Mouse (Mus musculus): ENCODE measurements at regions not wholly inside any gene's neighbourhood (a gene's known extent, or its start where the extent isn't known, plus 50 kb on each side); places are given as distances from the start of the nearest gene placed in this dataset.

GRCm38 (mm10) chr11:18408071-18408752 is 454.5 kb upstream of the Etaa1 start:
- no peak for TF ChIP-seq CTCF (IDR thresholded peaks at IDR 0.05)
- intact Hi-C loops (cut with DNase I): no loop called here
- H3K27ac ChIP-seq: no peak overlapping the region

GRCm38 (mm10) chr11:18399561-18399960 is 445.9 kb upstream of the Etaa1 start:
- intact Hi-C loops (cut with DNase I): no loop called here
- no peak for DNase-seq
- no peak overlapping the region for H3K4me3 ChIP-seq
- H3K27ac ChIP-seq: no peak overlapping the region
- no peak for TF ChIP-seq CTCF (IDR thresholded peaks at IDR 0.05)

More at GRCm38 (mm10) chr11:18408071-18408752, 454.5 kb upstream of the Etaa1 start:
- no peak overlapping the region for H3K4me3 ChIP-seq
- no peak for DNase-seq

- TF ChIP-seq CTCF (IDR thresholded peaks at IDR 0.05): no peak
- no peak overlapping the region for H3K4me3 ChIP-seq
- intact Hi-C loops (cut with DNase I): no loop called here
- H3K27ac ChIP-seq: no peak overlapping the region
- no peak for DNase-seq
These were observed 442.7 kb upstream of the Etaa1 start for GRCm38 (mm10) chr11:18396397-18396796.

- intact Hi-C loops (cut with DNase I): no loop called here
- no peak for TF ChIP-seq CTCF (IDR thresholded peaks at IDR 0.05)
- no peak overlapping the region for H3K4me3 ChIP-seq
- no peak for DNase-seq
- H3K27ac ChIP-seq: no peak overlapping the region
These were observed 442.0 kb upstream of the Etaa1 start for GRCm38 (mm10) chr11:18395631-18396030.

- intact Hi-C loops (cut with DNase I): no loop called here
- TF ChIP-seq CTCF (IDR thresholded peaks at IDR 0.05): no peak
- Histone ChIP-seq H3K4me3 (no peak overlapping the region), H3K27ac (no peak overlapping the region)
- no peak for DNase-seq
These were observed 419.2 kb upstream of the Etaa1 start for GRCm38 (mm10) chr11:18372813-18373332.

- DNase-seq: no peak
- intact Hi-C loops (cut with DNase I): no loop called here
- no peak for TF ChIP-seq CTCF (IDR thresholded peaks at IDR 0.05)
These were observed 417.6 kb upstream of the Etaa1 start for GRCm38 (mm10) chr11:18371304-18371703.

GRCm38 (mm10) chr11:18370861-18371260 is 417.2 kb upstream of the Etaa1 start:
- intact Hi-C loops (cut with DNase I): no loop called here
- DNase-seq: no peak
- TF ChIP-seq CTCF (IDR thresholded peaks at IDR 0.05): no peak; the same call in 1 of the 2 replicates

More at GRCm38 (mm10) chr11:18371304-18371703, 417.6 kb upstream of the Etaa1 start:
- Histone ChIP-seq H3K27ac (no peak overlapping the region), H3K4me3 (no peak overlapping the region)

GRCm38 (mm10) chr11:18354866-18355265 is 401.2 kb upstream of the Etaa1 start:
- Histone ChIP-seq H3K4me3 (no peak overlapping the region), H3K27ac (no peak overlapping the region)
- no peak for TF ChIP-seq CTCF (IDR thresholded peaks at IDR 0.05)
- intact Hi-C loops (cut with DNase I): no loop called here
- no peak for DNase-seq

More at GRCm38 (mm10) chr11:18370861-18371260, 417.2 kb upstream of the Etaa1 start:
- Histone ChIP-seq H3K27ac (no peak overlapping the region), H3K4me3 (no peak overlapping the region)

- intact Hi-C loops (cut with DNase I): no loop called here
- no peak overlapping the region for H3K27ac ChIP-seq
- H3K4me3 ChIP-seq: no peak overlapping the region
- no peak for TF ChIP-seq CTCF (IDR thresholded peaks at IDR 0.05)
- no peak for DNase-seq
These were observed 400.5 kb upstream of the Etaa1 start for GRCm38 (mm10) chr11:18354156-18354555.

GRCm38 (mm10) chr11:18347841-18348240 is 394.2 kb upstream of the Etaa1 start:
- intact Hi-C loops (cut with DNase I): no loop called here
- TF ChIP-seq CTCF (IDR thresholded peaks at IDR 0.05): no peak
- no peak overlapping the region for H3K27ac ChIP-seq
- no peak overlapping the region for H3K4me3 ChIP-seq
- no peak for DNase-seq

- DNase-seq: no peak
- no peak for TF ChIP-seq CTCF (IDR thresholded peaks at IDR 0.05)
- H3K27ac ChIP-seq: no peak overlapping the region
- H3K4me3 ChIP-seq: no peak overlapping the region
- intact Hi-C loops (cut with DNase I): no loop called here
These were observed 360.0 kb upstream of the Etaa1 start for GRCm38 (mm10) chr11:18313510-18314301.

GRCm38 (mm10) chr11:18296194-18297125 is 342.8 kb upstream of the Etaa1 start:
- Histone ChIP-seq H3K27ac (no peak overlapping the region), H3K4me3 (no peak overlapping the region)
- DNase-seq: no peak
- intact Hi-C loops (cut with DNase I): no loop called here
- TF ChIP-seq CTCF (IDR thresholded peaks at IDR 0.05): no peak
